Mouse (Mus musculus) G1E (cell line): ENCODE results near the gene Prpsap1.

Source experiments
- CTCF ChIP-seq: IDR thresholded peaks from 2 replicates; pipeline ENCODE4 v1.5.1; 2012; ENCODE audit warnings: low read depth, low read length, inconsistent platforms, mixed read lengths
- GATA1 ChIP-seq: IDR thresholded peaks from 2 replicates; pipeline ENCODE4 v1.6.1; 2012; ENCODE audit warnings: borderline replicate concordance, low read length, inconsistent platforms, mixed read lengths
- TAL1 ChIP-seq: conservative IDR thresholded peaks from 2 replicates; pipeline ENCODE4 v1.6.1; 2012; ENCODE audit warnings: low read depth, low read length, inconsistent platforms, mixed read lengths

- TF ChIP-seq CTCF: no peak
- TF ChIP-seq GATA1: no peak
- TF ChIP-seq TAL1: no peak
Measured at GRCm38 (mm10) chr11:116421102-116421501, 72.9 kb downstream of the Prpsap1 start.
